ENCODE assay signal across 23 mouse cellular contexts in genomic region chr11:51347756-51348155, GRCm38 (mm10). TPM values are rescaled to one million over a fixed set of nuclear protein-coding genes. Genes with fewer than 3 reads are reported as not detected.
DNase-seq lines count a peak whose midpoint lies in the region; ATAC-seq lines count a peak whose summit lies in the region.
"Had no signal": no experiment of that assay in that cellular context is flagged by ENCODE, and none has a peak within 500 bp of the region (broad histone marks: within the 10 kb centered on the region; RNA-seq: fewer than 3 reads in every experiment).

No protein-coding gene starts in this region.

- H3K4me3 ChIP-seq in embryonic facial prominence, embryonic 12.5 days = no peak overlapping the region
- H3K4me3 ChIP-seq in embryonic facial prominence, embryonic 14.5 days (ENCODE audit: low read depth, low read length) = no peak overlapping the region
- H3K4me3 ChIP-seq in limb, embryonic 10.5 days = no peak overlapping the region
- no peak overlapping the region for H3K4me3 ChIP-seq in heart, embryonic 12.5 days
- H3K4me3 ChIP-seq: forebrain, embryonic 13.5 days had no signal

- 37% methylated on average over 2 of the region's 2 CpGs for WGBS in embryonic facial prominence, embryonic 12.5 days
- 24% methylated on average over 2 of the region's 2 CpGs for WGBS in embryonic facial prominence, embryonic 14.5 days
- WGBS in limb, embryonic 10.5 days = 74% methylated on average over 2 of the region's 2 CpGs
- 75% methylated on average over 2 of the region's 2 CpGs for WGBS in heart, embryonic 12.5 days

- peak; percentile 27 for DNase-seq in embryo, embryonic 11 days
- no peak for DNase-seq in embryo, embryonic 10.5 days (ENCODE audit: low spot score)
- peak; percentile 64 for DNase-seq in embryonic facial prominence, embryonic 14.5 days (ENCODE audit: low spot score)
- DNase-seq in limb, embryonic 10.5 days (ENCODE audit: low spot score) = no peak
- no peak for DNase-seq in spleen, adult 18-20 months
- DNase-seq in kidney, postnatal 10 days = no peak
- DNase-seq: adrenal gland, adult 8-10 months; adrenal gland, postnatal 14 days; adrenal gland, postnatal 36 days; B cell, adult 2 months; cerebellum, adult 11-12 months; cerebellum, adult 2 months; cerebellum, adult 9-10 months; cerebellum, postnatal 10 days; cerebellum, postnatal 25 days had no signal

- no peaks in the 10 kb centered on the region for H3K9me3 ChIP-seq in embryonic facial prominence, embryonic 12.5 days
- H3K9me3 ChIP-seq in embryonic facial prominence, embryonic 14.5 days (ENCODE audit: control insufficient read depth, low read length) = no peaks in the 10 kb centered on the region
- H3K9me3 ChIP-seq in limb, embryonic 10.5 days (replicated peaks) = no peaks in the 10 kb centered on the region
- H3K9me3 ChIP-seq in heart, embryonic 12.5 days (replicated peaks) = no peaks in the 10 kb centered on the region
- H3K9me3 ChIP-seq: forebrain, embryonic 13.5 days; G1E had no signal

- no peak for ATAC-seq in embryonic facial prominence, embryonic 12.5 days (ENCODE audit: insufficient number of reproducible peaks, insufficient read depth, low FRiP score, low TSS enrichment)
- ATAC-seq in embryonic facial prominence, embryonic 14.5 days (ENCODE audit: low read depth) = no peak
- ATAC-seq in heart, embryonic 12.5 days (ENCODE audit: insufficient number of reproducible peaks, low FRiP score) = no peak
- ATAC-seq: activated CD4-positive, CD25-positive, alpha-beta regulatory T cell, adult 4 months; CD4-positive, CD25-positive, alpha-beta regulatory T cell, adult 4 months; forebrain, embryonic 13.5 days; forebrain, embryonic 16.5 days; Patski had no signal

- H3K27ac ChIP-seq in embryonic facial prominence, embryonic 12.5 days = peak overlapping the region; percentile 52
- no peak overlapping the region for H3K27ac ChIP-seq in embryonic facial prominence, embryonic 14.5 days (replicated peaks; ENCODE audit: low read depth, low read length)
- H3K27ac ChIP-seq in limb, embryonic 10.5 days = 0 out of 2 replicates have a peak overlapping the region, but pooled peaks have one; percentile 2
- no peak overlapping the region for H3K27ac ChIP-seq in heart, embryonic 12.5 days (ENCODE audit: poor library complexity, severe bottlenecking)
- H3K27ac ChIP-seq: forebrain, embryonic 13.5 days had no signal

- no peak overlapping the region for H3K4me2 ChIP-seq in embryonic facial prominence, embryonic 12.5 days (replicated peaks)
- no peak overlapping the region for H3K4me2 ChIP-seq in embryonic facial prominence, embryonic 14.5 days (ENCODE audit: low read depth, low read length)
- no peak overlapping the region for H3K4me2 ChIP-seq in heart, embryonic 12.5 days
- H3K4me2 ChIP-seq: forebrain, embryonic 13.5 days had no signal

- H3K27me3 ChIP-seq in embryonic facial prominence, embryonic 12.5 days = 0 out of 2 replicates have a peak, but pooled peaks cover 2% of the 10 kb centered on the region
- no peaks in the 10 kb centered on the region; the same call in 1 of the 2 replicates for H3K27me3 ChIP-seq in embryonic facial prominence, embryonic 14.5 days (replicated peaks; ENCODE audit: control insufficient read depth, insufficient read depth, low read length)
- H3K27me3 ChIP-seq in limb, embryonic 10.5 days (ENCODE audit: low read depth, poor library complexity, severe bottlenecking) = no peaks in the 10 kb centered on the region
- H3K27me3 ChIP-seq in heart, embryonic 12.5 days (replicated peaks) = peaks cover 12% of the 10 kb centered on the region
- H3K27me3 ChIP-seq: forebrain, embryonic 13.5 days; Patski had no signal

- no peaks in the 10 kb centered on the region for H3K36me3 ChIP-seq in embryonic facial prominence, embryonic 12.5 days
- H3K36me3 ChIP-seq in embryonic facial prominence, embryonic 14.5 days (ENCODE audit: control insufficient read depth, insufficient read depth, low read length) = no peaks in the 10 kb centered on the region
- no peaks in the 10 kb centered on the region for H3K36me3 ChIP-seq in limb, embryonic 10.5 days
- no peaks in the 10 kb centered on the region for H3K36me3 ChIP-seq in heart, embryonic 12.5 days
- H3K36me3 ChIP-seq: G1E had no signal

- peaks cover 51% of the 10 kb centered on the region for H3K4me1 ChIP-seq in embryonic facial prominence, embryonic 12.5 days
- H3K4me1 ChIP-seq in embryonic facial prominence, embryonic 14.5 days (ENCODE audit: control insufficient read depth, insufficient read depth, low read length) = peaks cover 47% of the 10 kb centered on the region
- H3K4me1 ChIP-seq in limb, embryonic 10.5 days = peaks cover 50% of the 10 kb centered on the region
- peaks cover 19% of the 10 kb centered on the region for H3K4me1 ChIP-seq in heart, embryonic 12.5 days (replicated peaks)
- H3K4me1 ChIP-seq: forebrain, embryonic 13.5 days had no signal

- no peak overlapping the region for H3K9ac ChIP-seq in embryonic facial prominence, embryonic 12.5 days
- no peak overlapping the region for H3K9ac ChIP-seq in embryonic facial prominence, embryonic 14.5 days (ENCODE audit: low read depth, low read length)
- no peak overlapping the region for H3K9ac ChIP-seq in heart, embryonic 12.5 days
- H3K9ac ChIP-seq: forebrain, embryonic 13.5 days had no signal

RNA-seq across cellular contexts. Expression of gene Col23a1, which starts 58.0 kb away (rescaled TPM):
- polyA plus RNA-seq in embryonic facial prominence, embryonic 12.5 days (2016; fragmentation: Nextera tagmentation; extraction: Ambion mirVana) = 29.3 and 32.4 TPM in 2 replicates
- polyA plus RNA-seq in embryonic facial prominence, embryonic 14.5 days (2014; fragmentation: Nextera tagmentation; extraction: Ambion mirVana) = 20.1 and 20.2 TPM in 2 replicates
- polyA plus RNA-seq in limb, embryonic 10.5 days (2016; fragmentation: Nextera tagmentation; extraction: Ambion mirVana) = 17.0 and 24.1 TPM in 2 replicates
- polyA plus RNA-seq in heart, embryonic 12.5 days (2016; fragmentation: Nextera tagmentation; extraction: Ambion mirVana) = 16.4 and 18.9 TPM in 2 replicates

Comparison
In these comparisons a context has a peak if more than half of its experiments do, and no peak if none do; other contexts are left out.
1. DNase-seq: peak in embryo, embryonic 11 days (single experiment) and embryonic facial prominence, embryonic 14.5 days (single experiment); none in embryo, embryonic 10.5 days (single experiment), limb, embryonic 10.5 days (single experiment), spleen, adult 18-20 months (0 of 2) and kidney, postnatal 10 days (single experiment).
2. H3K27ac ChIP-seq: peak in embryonic facial prominence, embryonic 12.5 days (single experiment) and limb, embryonic 10.5 days (single experiment); none in embryonic facial prominence, embryonic 14.5 days (single experiment) and heart, embryonic 12.5 days (single experiment).